Mouse (Mus musculus): ENCODE measurements around the gene Gm21983. TPM values are rescaled to one million over a fixed set of nuclear protein-coding genes. Genes with fewer than 3 reads are reported as not detected.

The Gm21983 gene
- total RNA-seq, 2 experiments from 2014 or later, result not detected

DNA sequence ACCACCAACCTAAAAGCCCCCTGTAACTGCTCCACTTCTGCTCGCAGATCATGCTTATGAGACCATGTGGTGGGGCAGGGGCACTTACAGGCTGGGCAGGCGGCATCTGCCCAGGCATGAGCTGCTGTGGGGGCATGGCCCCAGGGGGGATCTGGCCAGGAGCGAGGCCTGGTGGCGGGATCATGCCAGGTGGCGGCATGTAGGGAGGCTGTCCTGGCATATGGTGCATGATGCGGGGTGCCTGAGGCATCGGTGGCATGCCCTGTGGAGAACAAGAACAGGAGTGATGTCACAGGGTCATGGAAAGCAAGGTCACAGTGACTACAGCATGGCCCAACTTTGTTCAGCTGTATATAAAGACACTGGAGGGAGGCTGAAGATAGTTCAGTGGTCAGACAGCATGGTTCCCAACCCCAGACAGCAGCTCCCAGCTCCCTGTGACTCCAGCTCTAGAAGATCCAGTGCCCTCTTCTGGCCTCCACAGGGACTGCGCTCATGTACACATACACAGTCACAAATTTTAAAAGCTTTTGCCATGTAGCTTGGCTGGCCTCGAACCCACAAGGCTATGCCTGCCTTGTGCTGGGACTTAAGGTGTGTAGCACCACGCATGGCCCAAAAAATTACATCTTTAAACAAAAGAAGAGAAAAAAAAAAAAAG lies 8.5 kb upstream of the Gm21983 start:
- DNase-seq (ENCODE audit: low spot score in 2 of 2), result no peak

DNA sequence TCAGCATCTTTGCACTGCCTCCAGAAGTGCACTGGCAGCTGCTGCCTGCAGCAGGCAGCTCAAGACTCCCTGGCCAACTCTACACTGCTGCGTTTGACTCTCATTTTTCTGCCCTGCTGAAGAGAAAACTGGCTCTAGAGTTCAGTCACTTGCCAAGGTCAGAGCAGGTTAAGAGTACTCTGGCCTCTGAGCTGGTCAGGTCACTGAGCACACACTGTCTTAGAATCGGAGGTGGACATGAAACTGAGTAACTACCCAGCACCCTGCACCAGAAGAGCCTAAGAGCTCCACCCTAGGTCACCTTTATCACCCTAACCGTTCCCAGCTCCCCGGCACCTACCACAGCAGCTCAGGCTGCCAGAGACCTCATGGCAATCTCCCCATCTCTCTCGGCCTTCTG lies 5.1 kb upstream of the Gm21983 start:
- no peak for DNase-seq (ENCODE audit: low spot score in 2 of 2)

DNA sequence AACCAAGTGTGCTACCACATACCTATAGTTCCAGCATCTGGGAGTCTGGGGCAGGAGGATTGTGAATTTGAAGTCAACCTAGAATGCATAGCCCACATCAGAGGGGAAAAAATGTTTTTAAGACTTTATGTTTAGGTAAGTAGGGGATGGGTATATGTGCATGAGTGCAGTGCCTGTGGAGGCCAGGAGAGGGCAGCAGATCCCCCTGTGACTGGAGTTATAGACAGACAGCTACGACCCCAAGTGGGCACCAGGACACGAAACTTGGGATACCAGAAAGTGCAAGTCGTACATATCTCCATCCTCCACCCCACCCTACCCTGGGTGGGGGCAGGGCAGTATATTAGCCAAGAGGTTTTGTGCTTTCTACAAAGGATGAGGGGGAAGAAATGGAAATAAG lies 4.1 kb upstream of the Gm21983 start:
- no peak for DNase-seq (ENCODE audit: low spot score in 2 of 2)

DNA sequence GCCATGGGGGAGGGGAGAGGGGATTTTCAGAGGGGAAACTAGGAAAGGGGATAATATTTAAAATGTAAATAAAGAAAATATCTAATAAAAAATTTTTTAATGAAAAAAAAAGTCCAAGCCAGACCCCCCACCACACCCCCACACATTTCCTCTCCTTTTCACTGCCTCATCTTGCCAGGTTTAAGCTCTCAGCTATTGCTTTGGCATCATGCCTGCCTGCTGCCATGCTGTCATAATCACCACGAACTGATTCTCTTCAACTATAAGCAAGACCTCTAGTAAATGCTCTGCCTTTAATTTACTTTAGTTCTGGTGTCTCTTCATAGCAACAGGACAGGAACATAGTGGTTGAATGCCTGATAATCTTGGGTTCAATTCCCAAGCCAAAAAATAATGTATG lies 1.6 kb upstream of the Gm21983 start:
- DNase-seq (ENCODE audit: low spot score in 2 of 2), result no peak

DNA sequence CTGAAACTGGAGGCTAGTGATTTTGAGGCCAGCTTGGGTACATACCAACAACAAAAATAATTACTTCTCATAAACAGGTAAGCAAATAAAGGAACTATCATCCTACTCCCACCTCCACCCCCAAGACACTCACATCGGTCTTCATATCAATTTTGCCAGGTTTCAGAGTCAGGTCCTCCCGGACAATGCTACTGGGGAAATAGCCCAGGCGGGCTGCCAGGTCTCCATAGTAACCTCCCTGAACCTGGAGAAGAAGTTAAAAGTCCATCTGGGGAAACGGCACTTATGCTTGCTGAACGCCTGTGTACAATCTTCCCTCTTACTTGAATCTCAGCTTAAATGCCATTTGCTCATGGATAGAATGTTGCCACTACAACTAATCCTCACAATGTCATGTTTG lies 850 bp downstream of the Gm21983 start:
- peak in 1 of 2 experiments; percentile 68 for DNase-seq (ENCODE audit: low spot score in 2 of 2)

DNA sequence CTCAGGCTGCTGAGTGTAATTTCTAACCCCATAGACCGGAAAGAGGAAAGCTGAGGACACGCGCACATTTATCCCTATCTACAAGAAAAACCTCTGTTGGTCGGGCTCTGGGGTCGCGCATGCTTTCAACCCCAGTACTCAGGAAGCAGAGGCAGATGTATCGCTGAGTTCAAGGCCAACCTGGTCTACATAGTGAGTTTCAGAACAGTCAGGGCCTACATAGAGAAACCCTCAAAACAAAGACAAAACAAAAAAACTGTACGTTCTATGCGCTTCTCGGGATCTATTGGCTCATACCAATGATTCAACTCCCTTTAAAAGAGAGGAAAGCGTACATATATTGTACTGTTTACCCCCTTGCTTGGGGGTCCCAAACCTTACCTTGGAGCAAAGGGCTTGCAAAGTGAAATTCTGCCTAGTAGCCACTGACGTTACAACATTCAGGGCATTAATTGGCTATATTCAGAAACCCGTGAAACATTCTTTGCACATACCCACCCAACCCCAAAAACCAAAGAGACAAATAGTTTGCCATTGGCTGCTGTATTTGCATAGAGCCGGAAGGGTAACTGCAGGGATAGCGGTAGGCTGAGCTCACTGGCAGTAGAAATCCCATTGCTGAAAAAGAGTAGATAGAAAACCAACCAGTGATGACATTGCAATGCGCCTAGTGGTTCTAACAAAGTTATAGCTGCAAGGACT lies 1.5 kb downstream of the Gm21983 start:
- DNase-seq (ENCODE audit: low spot score in 2 of 2), result no peak

DNA sequence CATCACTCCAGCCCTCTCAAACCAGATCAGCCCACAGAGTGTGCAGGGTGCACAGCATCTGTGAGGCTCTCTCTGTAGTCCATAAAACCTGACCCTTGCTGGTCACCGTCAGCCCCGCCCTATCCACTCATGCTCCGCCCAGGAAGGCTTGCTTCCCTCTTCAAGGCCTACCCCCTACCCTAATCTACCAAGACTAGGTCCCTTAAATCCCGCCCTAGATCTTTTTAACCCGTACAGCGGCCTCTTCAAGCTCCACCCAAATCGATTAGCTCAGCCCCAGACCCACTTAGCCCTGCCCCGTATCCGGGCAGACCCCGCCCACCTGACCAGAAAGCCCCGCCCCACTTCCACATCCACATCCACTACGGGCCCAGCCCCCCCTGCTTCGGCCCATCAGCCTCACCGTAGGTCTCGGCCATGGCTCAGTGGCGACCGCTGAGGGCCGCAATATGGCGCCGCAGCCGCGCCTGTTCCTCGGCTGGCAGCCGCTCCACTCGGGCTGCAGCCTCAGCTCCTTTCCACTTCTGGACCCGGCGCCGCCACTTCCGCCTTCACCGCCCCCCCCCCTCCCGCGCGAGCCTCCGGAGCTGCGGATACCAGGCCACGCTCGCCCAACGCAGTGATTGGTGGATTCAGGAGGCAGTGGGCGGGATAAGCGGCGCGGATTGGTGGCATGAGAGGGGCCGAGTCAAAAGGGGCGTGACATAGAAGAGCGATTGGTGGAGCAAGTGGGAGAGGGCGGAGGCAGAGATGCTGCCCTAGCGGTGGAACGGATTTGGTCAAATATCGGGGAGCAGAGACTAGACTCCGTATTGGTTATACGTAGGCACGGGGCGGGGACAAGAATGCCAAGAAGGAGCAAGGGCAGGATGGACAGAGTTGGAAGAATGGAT lies 2.3 kb downstream of the Gm21983 start, which contains the start of gene Rab4b:
Rab4b (minus strand) TSS at position 573 of the 893 bp plus-strand sequence.
- DNase-seq (ENCODE audit: low spot score in 2 of 2), result peak; percentile 91 to 97

DNA sequence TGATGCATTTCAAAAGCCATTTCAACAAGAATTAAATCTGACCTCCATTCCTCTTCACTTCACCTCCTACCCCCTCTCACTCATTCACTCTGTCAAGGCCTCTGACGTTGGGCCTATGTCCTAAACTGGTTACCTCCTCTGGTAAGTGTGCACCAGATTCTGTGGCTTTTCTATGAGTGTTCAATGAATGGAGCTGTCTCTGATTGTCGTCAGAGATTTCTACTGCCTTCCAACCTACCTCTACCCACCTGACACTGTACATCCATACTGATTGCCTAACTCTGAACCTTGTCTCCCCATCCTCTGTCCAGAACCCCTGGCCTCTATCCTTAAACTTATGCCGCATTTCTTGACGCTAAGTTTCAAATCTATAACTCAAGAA lies 3.0 kb downstream of the Gm21983 start:
- no peak for DNase-seq (ENCODE audit: low spot score in 2 of 2)

DNA sequence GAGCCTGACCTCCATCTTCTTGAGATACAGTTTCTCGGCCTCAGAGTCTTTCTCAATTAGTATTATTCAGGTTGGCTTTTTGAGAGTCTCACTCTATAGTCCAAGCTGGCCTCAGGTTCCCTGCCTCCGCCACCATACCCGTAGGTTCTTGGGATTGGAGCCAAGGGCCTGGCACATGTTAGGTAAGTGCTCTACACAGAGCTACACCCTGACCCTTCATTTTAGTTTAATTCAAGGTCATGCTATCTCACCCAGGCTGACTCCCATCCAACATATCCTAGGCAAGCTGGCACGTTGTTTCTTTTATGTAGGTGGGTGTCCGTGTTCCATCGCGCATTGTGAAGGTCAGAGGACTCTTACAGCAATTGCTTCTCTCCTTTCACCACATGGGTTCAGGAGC lies 6.0 kb downstream of the Gm21983 start:
- no peak for DNase-seq (ENCODE audit: low spot score in 2 of 2)

DNA sequence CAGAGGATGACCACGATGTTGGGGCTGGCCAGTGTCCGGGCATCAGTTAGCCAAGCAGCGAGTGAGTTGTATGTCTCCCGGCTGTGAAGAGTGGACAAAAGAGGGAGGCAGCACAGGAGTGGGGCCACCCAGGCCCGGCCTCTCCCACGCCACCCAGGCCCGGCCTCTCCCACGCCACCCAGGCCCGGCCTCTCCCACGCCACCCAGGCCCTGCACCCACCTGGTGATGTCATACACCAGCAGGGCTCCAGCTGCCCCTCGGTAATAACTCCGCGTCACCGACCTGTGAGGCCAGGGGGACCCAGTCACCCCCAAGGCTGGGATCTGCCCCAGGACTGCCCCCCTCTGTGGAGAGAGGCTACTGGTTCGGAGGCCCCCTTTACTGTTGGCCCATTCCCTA lies 6.4 kb downstream of the Gm21983 start:
- DNase-seq (ENCODE audit: low spot score in 2 of 2), result no peak

DNA sequence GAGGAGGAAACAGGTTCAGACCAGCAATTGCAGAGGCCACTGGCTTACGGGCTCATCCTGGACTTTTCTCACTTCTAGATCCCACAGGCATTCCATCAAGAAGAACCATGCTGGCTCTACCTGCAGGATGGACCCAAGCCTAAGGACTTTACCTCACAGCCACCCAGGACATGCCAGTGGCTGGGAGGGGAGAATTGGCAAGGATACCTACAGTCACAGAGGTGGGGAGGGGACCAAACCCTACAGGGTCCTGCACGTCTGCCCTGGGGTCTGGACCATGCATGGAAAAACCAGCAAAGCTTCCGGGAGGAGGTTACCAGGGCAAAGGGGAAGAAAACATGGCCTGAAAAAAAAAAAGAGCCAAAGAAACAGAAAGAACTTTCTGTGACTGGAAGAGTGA lies 9.9 kb downstream of the Gm21983 start:
- no peak for DNase-seq (ENCODE audit: low spot score in 2 of 2)

DNA sequence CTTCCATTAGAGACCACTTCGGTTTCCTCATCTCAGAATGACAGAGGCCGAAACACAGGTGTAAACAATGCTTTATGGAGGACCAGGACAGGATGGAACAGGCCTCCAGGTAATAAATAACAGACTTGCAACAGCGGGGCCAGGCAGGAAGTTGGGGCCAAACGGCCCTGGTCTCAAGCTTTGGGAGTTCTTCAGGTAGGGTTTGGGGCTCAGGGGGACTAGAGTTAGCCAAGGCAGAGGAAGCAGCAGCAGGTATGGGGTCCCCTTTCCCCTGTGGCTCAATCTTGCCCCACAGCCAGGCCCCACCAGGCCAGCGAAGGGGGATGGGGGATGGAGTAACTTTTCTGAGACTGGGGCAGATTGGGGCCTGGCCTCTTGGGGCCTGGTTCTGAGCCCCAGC lies 12.5 kb downstream of the Gm21983 start:
- DNase-seq (ENCODE audit: low spot score in 2 of 2), result no peak

DNA sequence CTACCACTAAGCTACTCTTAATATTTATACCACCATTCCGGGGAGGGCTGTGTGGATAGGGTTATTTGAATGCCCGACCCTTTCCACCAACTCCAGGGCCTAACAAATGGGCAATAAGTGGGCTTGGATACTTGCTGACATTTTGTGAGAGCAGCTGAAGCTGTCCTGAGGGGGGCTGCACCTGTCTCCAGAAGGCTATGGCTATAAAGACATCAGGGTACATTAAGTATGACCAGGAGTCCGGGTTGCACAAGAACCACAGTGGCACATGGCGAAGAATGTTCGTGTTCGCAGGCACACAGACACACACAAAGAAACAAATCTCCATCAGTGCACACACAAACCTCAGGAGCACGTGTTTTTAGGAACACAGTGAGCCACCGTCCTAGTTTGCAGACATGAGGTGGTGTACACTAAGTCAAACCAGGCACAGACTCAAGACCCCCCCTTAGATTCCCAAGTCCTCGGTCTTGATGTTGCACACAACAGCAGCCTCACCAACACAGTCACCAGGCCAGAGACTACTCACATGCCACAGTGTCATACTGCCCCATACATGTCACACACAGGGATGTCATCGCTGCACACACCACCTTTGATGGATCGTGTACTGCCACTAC lies 13.3 kb downstream of the Gm21983 start:
- DNase-seq (ENCODE audit: low spot score in 2 of 2), result no peak

DNA sequence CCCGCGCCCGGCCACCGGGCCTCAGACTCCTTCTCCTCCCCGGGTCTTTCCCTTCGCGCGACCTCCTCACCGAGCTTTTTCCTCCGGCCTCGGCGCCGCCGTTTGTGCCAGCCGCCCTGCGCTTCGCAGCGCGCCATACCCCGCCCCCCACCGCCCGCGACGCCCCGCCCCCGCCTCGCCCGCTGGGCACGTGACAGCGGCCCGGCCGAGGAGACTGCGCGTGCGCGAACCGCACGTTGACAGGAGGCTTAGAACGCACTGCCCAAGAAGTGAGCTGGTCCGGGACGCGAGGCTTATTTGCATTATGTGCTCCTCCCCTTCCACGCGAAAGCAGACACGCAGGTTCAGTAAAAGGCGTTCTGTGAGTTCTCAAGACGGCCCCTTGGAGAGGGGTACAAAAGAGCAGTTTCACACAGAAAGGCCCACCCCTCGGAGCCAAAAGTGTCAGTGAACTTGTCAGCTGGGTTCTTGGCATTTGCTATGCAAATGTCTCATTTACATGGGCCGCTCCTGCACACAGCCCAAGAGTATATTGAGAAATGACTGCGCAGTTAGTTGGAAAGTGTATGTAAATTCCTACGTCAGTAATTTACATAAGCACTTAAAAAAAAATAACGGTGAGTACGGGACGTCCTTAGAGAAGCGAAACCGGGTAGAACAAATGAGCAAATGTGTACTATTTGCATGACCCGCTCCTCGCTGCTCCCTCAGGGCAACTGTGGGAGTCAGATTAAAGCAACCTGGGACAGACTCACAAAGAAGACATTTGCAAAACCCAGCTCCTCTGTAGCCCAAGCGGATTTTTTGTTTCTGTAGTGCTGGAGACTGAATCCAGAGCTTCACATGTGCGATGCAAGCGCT lies 14.0 kb downstream of the Gm21983 start, which contains the start of gene Egln2:
Egln2 (minus strand) TSS at position 189 of the 861 bp plus-strand sequence.
- DNase-seq (ENCODE audit: low spot score in 2 of 2), result peak; percentile 95 to 96

DNA sequence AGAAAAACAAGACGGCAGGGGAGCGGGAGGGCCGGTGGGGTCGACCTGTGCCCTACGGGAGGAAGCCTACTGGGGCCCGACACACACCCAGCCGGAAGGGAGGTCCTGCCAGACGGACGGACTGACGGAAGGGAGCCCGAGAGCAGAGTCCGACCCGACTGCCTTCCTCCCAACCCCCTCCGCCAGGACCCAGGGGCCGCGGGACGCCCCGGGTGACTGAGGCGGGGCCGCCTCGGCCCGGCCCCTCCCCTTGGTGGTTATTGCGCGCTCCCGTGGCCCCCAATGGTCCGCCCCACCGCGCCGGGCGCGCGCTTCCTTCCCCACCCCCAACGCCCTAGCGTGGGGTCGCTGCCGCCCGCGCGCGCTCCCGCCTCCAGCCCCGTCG lies 14.7 kb downstream of the Gm21983 start:
- peak; percentile 85 to 90 for DNase-seq (ENCODE audit: low spot score in 2 of 2)

DNA sequence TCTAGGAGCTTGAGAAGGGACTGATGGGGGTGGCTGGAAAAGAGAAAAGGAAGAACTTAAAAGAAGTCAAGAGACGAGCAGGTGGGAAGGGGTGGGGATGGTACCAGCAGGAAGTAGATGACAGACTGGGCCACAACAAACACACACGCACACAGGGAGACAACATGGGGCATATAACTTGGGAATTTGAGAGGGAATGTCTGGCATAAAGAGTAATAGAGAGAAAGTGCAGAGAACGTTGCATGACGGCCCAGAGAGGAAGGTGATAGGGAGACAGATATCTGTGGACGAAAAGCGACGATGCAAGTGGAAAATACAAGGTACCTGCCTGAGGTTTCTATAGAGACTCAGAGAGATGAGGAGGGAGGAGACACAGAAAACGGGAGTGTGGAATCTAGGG lies 15.2 kb downstream of the Gm21983 start:
- DNase-seq (ENCODE audit: low spot score in 2 of 2), result no peak

DNA sequence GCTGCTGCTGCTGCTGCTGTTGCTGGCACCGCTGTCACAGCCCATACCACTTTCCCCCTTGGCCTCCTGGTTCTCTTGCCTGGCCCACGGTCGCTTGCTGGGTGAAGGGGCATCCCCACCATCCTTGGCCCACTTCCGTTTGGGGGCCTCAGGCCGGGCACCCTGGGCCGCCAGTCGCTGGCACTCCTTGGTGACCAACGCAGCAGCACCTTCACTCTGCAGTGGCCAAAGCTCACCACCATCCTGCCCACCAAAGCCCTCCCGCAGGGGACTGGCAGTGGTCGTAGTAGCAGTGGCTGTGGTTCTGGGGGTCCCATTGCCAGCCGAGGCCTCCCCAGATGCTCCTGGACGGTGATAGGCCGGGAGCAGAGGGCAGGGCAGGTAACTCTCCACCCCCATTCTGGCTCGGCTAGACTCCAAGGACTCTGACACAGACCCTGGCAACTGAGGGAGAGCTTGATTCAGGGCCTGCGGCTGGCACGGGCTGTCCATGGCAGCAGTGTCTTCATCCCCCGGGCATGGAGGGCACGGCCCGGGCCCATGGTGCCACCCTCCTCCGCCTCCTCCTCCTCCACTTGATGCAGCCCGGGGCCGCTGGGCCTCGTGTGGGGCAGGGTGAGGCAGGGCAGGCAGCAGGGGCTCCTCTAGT lies 15.8 kb downstream of the Gm21983 start:
- no peak for DNase-seq (ENCODE audit: low spot score in 2 of 2)

DNA sequence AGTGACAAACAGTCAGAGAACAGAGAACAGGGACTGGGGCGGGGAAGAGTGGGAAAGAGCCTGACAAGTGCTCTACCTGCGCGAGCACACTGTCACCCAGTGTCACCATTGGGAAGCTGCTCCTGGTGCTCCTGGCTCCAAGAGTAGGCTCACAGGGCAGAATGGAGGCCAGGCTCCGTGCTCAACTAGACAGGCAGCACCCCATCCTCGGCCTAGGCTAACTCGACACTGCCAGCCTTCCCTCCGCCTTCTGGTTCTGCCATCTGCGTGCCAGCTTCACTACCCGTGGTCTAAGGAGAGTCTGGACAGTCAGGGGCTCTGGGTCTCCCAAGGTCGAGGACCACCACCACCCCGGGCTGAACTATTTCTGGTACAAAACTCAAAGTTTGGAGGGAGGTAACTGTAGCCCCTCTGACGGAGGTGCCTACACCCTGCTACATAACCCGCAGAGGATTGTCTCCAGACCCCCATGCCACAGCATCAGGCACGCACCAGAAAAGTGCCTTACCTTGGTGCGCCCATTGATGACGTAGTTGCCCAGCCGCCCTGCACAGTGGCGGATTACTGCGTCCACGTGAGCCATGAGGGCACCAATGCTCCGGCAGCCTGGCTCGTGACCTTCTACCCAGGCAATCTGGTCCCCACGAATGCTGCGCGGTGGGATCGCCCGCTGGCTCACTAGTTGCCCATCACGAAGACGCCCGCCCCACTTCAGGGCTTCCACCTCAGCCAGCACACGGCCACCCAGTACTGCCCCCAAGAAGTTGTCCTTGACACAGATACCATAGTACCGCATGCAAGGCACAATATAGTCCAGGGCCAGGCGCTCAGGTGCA lies 16.6 kb downstream of the Gm21983 start:
- DNase-seq (ENCODE audit: low spot score in 2 of 2), result no peak

DNA sequence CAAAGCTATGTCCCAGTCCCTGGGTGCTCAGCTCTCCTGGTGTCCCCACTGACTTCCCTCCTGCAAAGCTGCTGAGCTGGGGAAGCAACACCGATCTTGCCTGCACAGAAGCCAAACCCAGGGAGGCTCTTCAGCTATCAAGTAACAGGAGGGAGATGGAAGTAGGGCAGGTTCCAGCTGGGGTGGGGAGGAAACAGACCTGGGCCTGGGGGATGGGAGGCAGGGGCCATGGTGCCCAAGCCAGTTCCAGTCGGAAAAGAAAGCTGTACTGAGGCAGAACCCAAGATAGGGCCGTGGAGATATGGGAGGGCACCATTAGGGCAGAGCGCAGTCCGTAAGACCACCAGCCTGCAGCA lies 17.5 kb downstream of the Gm21983 start:
- DNase-seq (ENCODE audit: low spot score in 2 of 2), result no peak

All from gastrocnemius, postnatal 4 days (tissue).